Mouse (Mus musculus): ENCODE data around the gene Mybph. TPM values are rescaled to one million over a fixed set of nuclear protein-coding genes. Genes with fewer than 3 reads are reported as not detected.
"Not testable (repeated sequence)": the region's sequence is repeated elsewhere in the genome, so short reads cannot be mapped to it uniquely, and the experiment has no call there.

Mybph gene
- total RNA-seq, 2 experiments from 2014 or later, result 0.34 to 0.84 TPM

- no peak for DNase-seq (ENCODE audit: low spot score in 2 of 2)
Measured at GRCm38 (mm10) chr1:134231681-134232080, 38.4 kb downstream of the Mybph start.

- no peak for DNase-seq (ENCODE audit: low spot score in 2 of 2)
Measured at GRCm38 (mm10) chr1:134232326-134232725, 39.1 kb downstream of the Mybph start.

- peak in 1 of 2 experiments; percentile 65 for DNase-seq (ENCODE audit: low spot score in 2 of 2)
Measured at GRCm38 (mm10) chr1:134232778-134233531, 39.7 kb downstream of the Mybph start.

GRCm38 (mm10) chr1:134233681-134234454 lies 40.6 kb downstream of the Mybph start:
- DNase-seq (ENCODE audit: low spot score in 2 of 2), result no peak

GRCm38 (mm10) chr1:134234455-134235390 lies 41.5 kb downstream of the Mybph start:
- DNase-seq (ENCODE audit: low spot score in 2 of 2), result no peak

- no peak for DNase-seq (ENCODE audit: low spot score in 2 of 2)
Measured at GRCm38 (mm10) chr1:134235391-134235921, 42.2 kb downstream of the Mybph start, which contains the start of gene Adora1. Adora1 (minus strand) TSS chr1:134235431.

GRCm38 (mm10) chr1:134236142-134236541 lies 42.9 kb downstream of the Mybph start:
- no peak for DNase-seq (ENCODE audit: low spot score in 2 of 2)

GRCm38 (mm10) chr1:134237438-134237837 lies 44.2 kb downstream of the Mybph start:
- no peak for DNase-seq (ENCODE audit: low spot score in 2 of 2)

- no peak for DNase-seq (ENCODE audit: low spot score in 2 of 2)
Measured at GRCm38 (mm10) chr1:134240701-134241100, 47.5 kb downstream of the Mybph start.

- no peak for DNase-seq (ENCODE audit: low spot score in 2 of 2)
Measured at GRCm38 (mm10) chr1:134241298-134241697, 48.0 kb downstream of the Mybph start.

- no peak for DNase-seq (ENCODE audit: low spot score in 2 of 2)
Measured at GRCm38 (mm10) chr1:134242286-134242685, 49.0 kb downstream of the Mybph start.

- no peak for DNase-seq (ENCODE audit: low spot score in 2 of 2)
Measured at GRCm38 (mm10) chr1:134243505-134243904, 50.3 kb downstream of the Mybph start.

- peak; percentile 88 to 90 for DNase-seq (ENCODE audit: low spot score in 2 of 2)
Measured at GRCm38 (mm10) chr1:134243948-134244914, 51.0 kb downstream of the Mybph start.

- DNase-seq (ENCODE audit: low spot score in 2 of 2), result no peak
Measured at GRCm38 (mm10) chr1:134245004-134245717, 51.9 kb downstream of the Mybph start.

GRCm38 (mm10) chr1:134246590-134246989 lies 53.3 kb downstream of the Mybph start:
- no peak for DNase-seq (ENCODE audit: low spot score in 2 of 2)

- DNase-seq (ENCODE audit: low spot score in 2 of 2), result not testable (repeated sequence)
Measured at GRCm38 (mm10) chr1:134249681-134250080, 56.4 kb downstream of the Mybph start.

Data from adrenal gland, postnatal 4 days (tissue).